Mouse (Mus musculus): ENCODE measurements around the gene Fkbp2.

Gene Fkbp2

GRCm38 (mm10) chr19:6980381-6981093, at the start of gene Fkbp2:
Fkbp2 (minus strand) TSS chr19:6980501.
- peak; percentile 97 to 99 for DNase-seq (ENCODE audit: low spot score in 2 of 2)

DNA sequence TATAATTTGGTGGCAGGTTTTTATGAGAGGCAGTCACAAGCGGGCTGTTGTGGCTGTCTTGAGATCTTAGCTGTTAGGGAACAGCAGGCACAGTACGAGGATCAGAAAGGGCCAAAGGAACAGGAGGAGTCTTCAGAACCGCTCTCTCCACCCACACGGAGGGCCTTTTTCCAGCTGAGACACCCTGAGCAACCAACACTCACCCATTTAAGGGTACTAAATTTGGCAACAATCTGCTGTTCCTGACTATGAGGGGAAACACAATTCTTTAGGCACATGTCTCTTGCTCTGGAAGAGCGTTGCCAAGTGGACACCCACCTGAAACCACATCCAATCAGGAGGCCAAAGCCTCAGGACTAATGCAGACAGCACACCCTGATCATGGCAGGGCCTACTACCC, 49.2 kb upstream of the Fkbp2 start:
- peak in 1 of 2 experiments; percentile 59 for DNase-seq (ENCODE audit: low spot score in 2 of 2)

GRCm38 (mm10) chr19:7020224-7020641, 39.9 kb upstream of the Fkbp2 start:
- no peak for DNase-seq (ENCODE audit: low spot score in 2 of 2)

- DNase-seq (ENCODE audit: low spot score in 2 of 2) = peak in 1 of 2 experiments; percentile 54
Observed at GRCm38 (mm10) chr19:7019191-7019590, 38.9 kb upstream of the Fkbp2 start, which contains the start of gene Fermt3. Fermt3 (minus strand) TSS chr19:7019469.

GRCm38 (mm10) chr19:7018546-7018945, 38.2 kb upstream of the Fkbp2 start:
- no peak for DNase-seq (ENCODE audit: low spot score in 2 of 2)

- DNase-seq (ENCODE audit: low spot score in 2 of 2) = no peak
Observed at GRCm38 (mm10) chr19:7017541-7018457, 37.5 kb upstream of the Fkbp2 start.

DNA sequence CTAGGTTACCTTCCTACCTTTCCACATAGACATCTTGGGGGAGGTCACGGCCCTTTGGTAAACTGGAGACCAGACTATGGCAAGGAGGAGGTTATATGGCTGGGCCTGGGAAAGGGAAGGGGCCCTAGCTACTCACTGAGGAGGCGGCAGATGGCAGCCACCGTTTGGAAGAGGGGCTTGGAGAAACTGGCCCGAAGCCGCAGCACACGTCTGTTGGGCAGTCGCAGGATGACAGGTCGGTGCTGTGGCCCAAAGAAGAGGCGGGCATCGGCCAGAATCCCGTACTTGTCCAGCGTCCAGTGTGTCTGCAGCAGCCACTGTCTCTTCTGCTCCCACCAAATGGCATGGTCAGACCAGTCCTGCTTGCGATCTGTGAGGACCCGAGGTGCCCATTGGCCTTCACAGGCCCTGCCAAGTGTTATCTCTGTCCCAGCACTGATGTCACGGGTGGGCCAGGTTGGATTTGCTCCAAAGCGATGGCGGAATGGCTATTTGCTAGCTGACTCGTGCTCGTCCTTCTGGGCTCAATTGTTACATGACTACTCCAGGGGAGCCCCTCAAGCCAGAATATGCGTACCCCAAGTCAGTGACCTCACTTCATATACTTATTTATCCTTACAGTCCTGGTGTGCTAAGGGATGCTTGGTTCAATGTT, 34.3 kb upstream of the Fkbp2 start:
- DNase-seq (ENCODE audit: low spot score in 2 of 2) = no peak

- DNase-seq (ENCODE audit: low spot score in 2 of 2) = no peak
Observed at GRCm38 (mm10) chr19:7013984-7014383, 33.7 kb upstream of the Fkbp2 start.

DNA sequence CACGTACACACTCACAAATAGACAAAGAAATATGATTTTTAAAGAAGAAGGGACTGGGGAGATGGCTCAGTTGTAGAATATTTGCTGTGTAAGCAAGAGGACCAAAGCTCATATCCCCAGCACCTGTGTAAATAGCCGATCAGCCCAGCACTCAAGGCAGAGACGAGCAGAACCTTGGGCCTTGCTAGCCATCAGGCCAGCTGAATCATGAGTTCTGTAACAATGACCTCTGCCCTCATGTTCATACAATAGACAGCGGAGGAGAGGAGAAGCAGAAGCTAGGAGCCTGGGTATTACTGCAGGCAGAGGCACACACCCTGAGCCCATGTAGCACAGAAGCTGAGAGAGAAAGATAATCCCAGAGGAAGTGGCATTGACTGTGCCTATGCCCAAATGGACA, 32.1 kb upstream of the Fkbp2 start:
- no peak for DNase-seq (ENCODE audit: low spot score in 2 of 2)

DNA sequence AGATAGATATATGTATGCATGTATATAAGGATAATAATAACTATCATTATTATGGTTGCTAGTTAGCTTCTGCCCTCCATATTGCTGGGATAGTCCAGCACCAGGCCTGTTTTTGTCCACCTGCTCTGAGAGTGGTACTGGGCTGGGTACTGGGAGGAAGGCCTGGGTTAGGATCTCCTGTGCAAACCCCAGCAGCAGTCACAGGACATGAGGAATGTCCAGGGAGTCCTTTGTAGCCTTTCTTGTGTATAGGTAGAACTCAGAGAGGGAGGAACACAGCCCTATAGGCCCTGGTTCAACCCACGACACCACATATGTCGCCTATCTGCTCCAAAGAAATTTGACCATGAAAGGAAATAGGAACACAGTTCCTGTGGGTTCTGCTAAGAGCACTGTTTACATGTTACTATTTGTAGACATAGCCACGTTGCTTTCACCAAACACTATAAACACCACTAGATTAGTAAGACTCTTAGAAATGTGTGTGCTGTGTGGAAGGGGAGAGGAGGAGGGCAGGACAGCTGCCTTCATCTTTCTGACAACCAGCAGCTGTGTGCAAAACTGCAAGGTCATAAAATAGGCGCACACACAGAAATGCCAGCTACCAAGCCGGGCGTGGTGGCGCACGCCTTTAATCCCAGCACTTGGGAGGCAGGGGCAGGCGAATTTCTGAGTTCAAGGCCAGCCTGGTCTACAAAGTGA, 26.7 kb upstream of the Fkbp2 start:
- no peak for DNase-seq (ENCODE audit: low spot score in 2 of 2)

DNA sequence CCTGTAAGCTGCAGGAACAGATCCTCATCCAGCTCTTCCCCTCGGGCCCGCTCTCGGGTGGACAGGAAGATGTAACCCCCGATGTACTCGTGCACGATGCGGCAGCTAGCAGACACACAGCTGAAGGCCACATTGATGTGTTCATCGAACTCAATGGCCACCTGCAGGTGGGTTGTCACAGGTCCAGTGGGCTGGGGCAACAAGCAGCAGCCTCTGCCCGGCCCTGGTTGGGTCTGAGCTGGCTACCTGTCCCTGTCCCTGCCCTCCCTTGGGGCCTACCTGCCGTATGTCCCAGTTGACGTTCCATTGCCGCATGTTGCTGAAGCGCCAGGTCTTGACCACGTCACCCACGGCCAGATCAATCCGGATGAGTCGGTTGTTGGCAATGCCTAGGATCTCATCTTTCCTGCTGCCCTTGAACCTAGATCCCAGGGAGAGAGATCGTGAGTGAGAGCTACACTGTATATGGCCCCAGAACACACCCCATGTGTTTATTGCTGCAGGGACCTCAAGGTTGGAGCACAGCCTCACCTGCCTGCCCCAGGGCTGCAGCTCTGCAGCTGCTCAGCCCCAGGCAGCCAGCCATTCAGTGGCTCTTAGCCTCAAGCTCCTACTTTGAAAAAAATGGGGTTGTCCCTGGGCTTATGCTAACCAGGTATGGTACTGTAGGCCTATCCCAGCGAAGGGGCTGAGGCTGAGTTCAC, 19.2 kb upstream of the Fkbp2 start:
- no peak for DNase-seq (ENCODE audit: low spot score in 2 of 2)

DNA sequence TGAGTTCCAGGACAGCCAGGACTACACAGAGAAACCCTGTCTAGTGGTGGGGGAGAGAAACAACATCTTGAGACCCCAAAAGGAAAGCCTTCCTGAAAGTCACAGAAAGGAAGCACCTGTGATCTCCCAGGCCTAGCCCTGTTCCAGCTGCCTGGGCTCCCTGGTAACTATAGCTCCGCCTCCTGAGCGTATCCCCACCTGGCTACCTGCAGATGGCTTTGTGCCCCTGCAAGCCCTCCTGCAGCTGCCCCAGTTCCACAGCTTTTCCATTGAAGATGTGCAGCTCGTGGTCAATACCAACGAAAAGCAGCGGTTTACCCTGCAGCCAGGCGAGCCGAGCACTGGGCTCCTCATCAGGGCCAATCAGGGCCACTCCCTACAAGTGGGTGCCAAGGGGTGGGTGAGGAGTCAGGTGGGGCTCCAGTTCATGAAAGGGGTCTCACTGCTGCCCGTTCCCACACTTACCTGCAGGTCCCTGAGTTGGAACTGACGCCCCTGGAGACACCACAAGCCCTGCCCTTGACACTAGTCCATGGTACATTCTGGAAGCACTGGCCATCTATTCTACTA, 17.5 kb upstream of the Fkbp2 start:
- no peak for DNase-seq (ENCODE audit: low spot score in 2 of 2)

GRCm38 (mm10) chr19:6996006-6996405, 15.7 kb upstream of the Fkbp2 start, which contains the start of the genes Nudt22 and Trpt1:
Nudt22 (minus strand) TSS chr19:6996117.
Trpt1 (plus strand) TSS chr19:6996131.
- DNase-seq (ENCODE audit: low spot score in 2 of 2) = peak; percentile 69 to 79

DNA sequence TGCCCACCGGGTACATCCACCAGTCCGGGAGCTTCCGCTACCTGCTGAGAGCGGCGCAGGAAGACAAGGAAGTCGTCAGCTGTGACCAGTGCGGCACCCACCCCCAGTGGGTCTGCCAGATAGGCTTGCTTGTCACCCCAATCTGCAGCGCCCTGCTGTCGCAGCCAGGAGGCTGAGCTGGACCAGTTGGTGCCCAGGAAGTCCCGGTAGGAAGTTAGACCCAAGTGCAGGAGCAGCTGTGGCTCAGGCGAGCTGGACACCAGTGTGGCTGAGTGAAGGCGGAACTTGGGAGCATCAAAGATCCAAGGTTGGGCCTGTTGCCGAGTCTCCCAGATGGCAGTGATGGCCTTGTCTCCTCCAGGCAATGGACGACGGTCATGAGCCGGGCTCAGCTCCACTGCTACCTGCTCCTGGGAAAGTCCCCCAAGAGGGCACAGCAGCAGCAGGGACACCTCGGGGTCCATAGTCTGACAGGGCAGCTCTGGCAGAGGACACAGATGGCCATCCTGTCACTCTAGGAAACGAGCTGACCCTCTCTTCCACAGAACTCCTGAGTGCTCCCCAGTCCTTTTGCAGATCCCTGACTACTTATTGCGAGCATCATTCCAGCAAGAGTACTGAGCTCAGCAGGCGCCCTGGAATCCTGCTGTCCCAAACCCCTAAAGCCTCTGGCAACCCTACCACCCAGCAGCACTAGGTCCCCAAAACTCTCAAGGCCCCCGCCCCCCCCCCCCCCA, 15.1 kb upstream of the Fkbp2 start:
- DNase-seq (ENCODE audit: low spot score in 2 of 2) = no peak

DNA sequence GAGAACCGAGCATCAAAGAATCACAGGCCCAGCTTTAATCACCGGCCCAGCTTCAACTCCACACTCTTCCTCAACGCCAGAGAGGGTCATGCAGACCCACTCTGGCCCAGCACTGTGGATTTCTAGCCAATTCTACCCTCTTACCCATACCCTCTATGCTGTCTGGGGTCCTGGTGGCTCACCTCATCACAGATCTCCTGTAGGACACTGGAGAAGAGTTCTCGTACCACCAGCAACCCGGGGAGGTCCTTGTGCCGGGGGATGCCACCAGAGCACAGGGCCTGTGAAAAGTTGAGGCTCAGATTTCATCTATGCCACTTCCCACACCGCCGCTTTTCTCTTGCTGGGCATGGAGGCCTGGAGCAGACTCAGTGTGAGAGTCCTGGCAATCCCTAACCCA, 14.2 kb upstream of the Fkbp2 start:
- DNase-seq (ENCODE audit: low spot score in 2 of 2) = no peak

- no peak for DNase-seq (ENCODE audit: low spot score in 2 of 2)
Observed at GRCm38 (mm10) chr19:6994002-6994401, 13.7 kb upstream of the Fkbp2 start.

DNA sequence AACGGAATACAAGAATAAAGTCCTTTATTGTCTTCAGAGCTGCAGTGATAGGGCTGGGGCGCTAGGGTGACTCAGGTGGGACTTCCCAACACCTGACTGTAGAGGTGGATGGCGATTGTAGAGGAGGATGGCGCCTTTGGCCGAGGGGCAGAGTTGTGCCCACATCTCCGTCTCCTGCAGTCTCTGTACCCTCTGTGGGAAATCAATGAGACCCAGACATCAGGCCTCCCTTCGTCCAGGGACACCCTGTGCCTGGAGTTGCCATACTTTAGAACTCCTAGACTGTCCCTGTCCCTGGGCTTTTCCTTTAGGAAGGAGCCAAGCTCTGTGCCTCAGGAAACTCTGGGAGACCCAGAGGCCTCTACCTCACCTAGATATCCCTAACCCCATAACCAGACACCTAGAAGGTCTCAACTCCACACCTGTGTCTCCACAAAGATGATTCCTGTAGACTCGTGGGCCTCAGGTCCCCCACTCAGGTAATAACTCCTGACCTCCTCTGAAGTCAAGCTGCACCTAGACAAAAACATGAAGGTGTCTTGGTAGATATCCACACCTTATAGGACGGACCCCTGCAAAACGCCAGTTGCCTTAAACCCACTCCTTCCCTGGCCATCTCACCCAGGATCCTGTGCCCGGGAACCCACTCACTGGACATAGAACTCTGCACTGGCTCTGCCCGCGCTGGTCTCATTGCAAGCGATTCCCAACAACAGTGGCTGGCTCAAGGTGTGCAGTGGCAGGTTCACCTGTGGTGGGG, 12.9 kb upstream of the Fkbp2 start:
- peak in 1 of 2 experiments; percentile 7 for DNase-seq (ENCODE audit: low spot score in 2 of 2)

DNA sequence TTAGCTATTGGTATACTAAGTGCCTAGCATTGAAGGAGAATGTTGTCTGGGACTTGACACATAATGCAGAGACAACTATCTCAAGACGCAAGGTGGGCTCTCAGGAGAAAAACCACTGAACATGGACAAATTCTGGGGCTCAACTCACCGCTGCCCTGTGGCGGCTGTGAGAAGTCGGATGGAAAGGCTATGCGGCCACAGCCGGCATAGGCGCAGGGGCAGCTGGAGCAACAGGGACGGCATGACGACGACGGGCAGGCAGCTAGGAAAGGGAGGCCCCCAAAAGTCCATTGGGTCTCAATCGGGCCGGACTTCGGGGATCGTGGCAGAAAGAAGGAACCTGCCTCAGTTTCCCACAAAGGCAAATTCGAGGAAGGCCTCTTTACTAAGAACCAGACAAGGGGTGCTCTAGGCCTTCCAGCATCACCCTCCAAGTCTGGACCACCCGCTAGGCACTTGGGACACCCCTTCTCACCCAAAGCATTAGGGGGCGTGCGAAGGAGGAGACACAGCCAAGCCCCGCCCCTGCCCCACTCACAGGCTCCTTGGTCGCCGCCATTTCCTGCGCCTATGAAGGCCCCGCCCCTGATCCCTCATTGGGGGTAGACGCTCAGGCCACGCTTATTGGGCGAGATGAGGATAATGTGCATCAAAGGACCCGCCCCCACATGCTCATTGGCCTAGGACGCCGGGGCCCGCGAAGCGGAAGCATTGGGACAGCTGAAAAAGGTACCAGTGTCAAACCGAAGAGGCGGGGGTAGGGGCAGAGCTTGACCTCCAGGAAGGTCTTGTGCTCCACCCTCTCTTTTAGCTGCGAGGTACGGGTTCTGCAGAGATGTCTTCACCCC, 11.9 kb upstream of the Fkbp2 start, which contains the start of gene Dnajc4:
Dnajc4 (minus strand) TSS at position 562 of the 848 bp plus-strand sequence.
- peak; percentile 94 to 95 for DNase-seq (ENCODE audit: low spot score in 2 of 2)
